Mouse (Mus musculus): Measurements from ENCODE around the gene Prickle2. TPM values are rescaled to one million over a fixed set of nuclear protein-coding genes. Genes with fewer than 3 reads are reported as not detected.

Gene Prickle2
- polyA plus RNA-seq, 1 experiment from 2014 or later: 0.37 TPM

- DNase-seq: no peak
- H3K4me2 ChIP-seq: no peak overlapping the region
- H3K4me3 ChIP-seq (replicated peaks): no peak overlapping the region
- H3K4me1 ChIP-seq (replicated peaks): no peaks in the 10 kb centered on the region
- no peaks in the 10 kb centered on the region for H3K36me3 ChIP-seq
- no peak overlapping the region for H3K9ac ChIP-seq
- WGBS (ENCODE audit: insufficient replicate concordance): 56% methylated on average over 4 of the region's 4 CpGs
- H3K27ac ChIP-seq: no peak overlapping the region
- no peaks in the 10 kb centered on the region for H3K27me3 ChIP-seq
- H3K9me3 ChIP-seq (replicated peaks): no peaks in the 10 kb centered on the region
- ATAC-seq (ENCODE audit: low read depth): no peak
These were observed 8.8 kb upstream of the Prickle2 start for GRCm38 (mm10) chr6:92714748-92715147.

DNA sequence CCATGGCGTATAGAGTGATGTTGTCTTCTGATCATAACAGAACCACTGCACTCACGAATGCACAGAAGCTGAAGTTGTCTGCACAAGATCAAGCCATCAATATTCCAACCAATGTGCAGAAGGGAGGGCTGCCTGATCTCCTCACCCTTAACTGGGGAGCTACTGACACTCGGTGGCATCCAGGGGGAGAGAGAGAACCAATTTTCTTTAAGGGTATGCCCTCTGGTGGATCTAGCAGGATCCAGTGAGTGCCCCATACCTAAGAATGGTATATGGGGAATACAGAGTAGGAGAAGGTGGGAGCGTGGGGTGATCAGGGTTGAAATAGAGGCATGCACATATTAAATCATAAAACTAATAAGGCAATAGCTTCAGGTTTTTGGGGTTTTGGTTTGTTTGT, 2.2 kb upstream of the Prickle2 start:
- no peak overlapping the region for H3K4me3 ChIP-seq (replicated peaks)
- 56% methylated on average over 4 of the region's 4 CpGs for WGBS (ENCODE audit: insufficient replicate concordance)

DNA sequence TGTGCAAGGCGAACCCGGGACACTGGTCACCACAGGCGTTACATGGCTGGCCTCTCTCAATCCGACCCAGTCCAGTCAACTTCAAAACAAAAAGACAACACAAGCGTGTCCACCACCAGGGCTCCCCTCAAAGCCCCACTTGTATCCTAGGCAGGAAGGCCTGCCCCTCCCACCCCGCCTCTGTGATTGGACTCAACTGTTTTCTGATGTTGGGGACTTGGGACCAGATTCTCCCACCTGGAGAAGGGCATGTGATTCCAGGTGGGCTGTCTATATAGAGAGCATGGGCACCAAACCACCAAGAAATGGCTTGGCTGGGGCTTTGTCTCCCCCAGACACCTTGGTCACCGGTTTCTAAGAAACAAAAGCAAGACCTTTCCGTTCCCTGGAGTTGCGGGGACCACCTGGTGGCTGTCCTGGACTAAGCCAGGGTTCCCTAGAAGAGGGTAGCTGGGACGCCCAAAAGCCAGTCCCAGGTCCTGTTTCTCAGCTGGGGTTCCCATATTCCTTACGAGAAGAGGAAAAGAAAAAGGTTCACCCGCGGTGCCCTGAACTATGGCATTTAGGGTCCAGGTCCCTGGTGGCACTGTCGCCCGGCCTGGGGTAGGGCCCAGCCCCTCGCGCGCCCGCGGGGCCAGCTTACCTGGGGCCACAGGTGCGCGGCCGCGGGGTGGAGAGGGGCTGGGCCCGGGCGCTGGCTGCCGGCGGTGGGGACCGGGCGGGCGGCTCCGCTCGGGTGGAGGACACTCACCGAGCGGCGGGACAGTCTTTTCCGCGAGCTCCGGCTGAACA, 406 bp downstream of the Prickle2 start:
- no peak overlapping the region for H3K27ac ChIP-seq
- H3K4me2 ChIP-seq: peak overlapping the region; percentile 67
- peak overlapping the region; percentile 53 for H3K4me3 ChIP-seq (replicated peaks)
- H3K9me3 ChIP-seq (replicated peaks): no peaks in the 10 kb centered on the region
- DNase-seq: no peak
- WGBS (ENCODE audit: insufficient replicate concordance): 4% methylated on average over 39 of the region's 39 CpGs
- H3K4me1 ChIP-seq (replicated peaks): 0 out of 2 replicates have a peak, but pooled peaks cover 2% of the 10 kb centered on the region
- H3K27me3 ChIP-seq: peaks cover 38% of the 10 kb centered on the region
- H3K36me3 ChIP-seq: no peaks in the 10 kb centered on the region
- no peak for ATAC-seq (ENCODE audit: low read depth)
- H3K9ac ChIP-seq: peak overlapping the region; percentile 53

More for the DNA sequence above, 2.2 kb upstream of the Prickle2 start:
- no peak overlapping the region for H3K27ac ChIP-seq
- no peaks in the 10 kb centered on the region for H3K36me3 ChIP-seq
- H3K9ac ChIP-seq: no peak overlapping the region
- H3K27me3 ChIP-seq: peaks cover 36% of the 10 kb centered on the region
- H3K4me1 ChIP-seq (replicated peaks): 0 out of 2 replicates have a peak, but pooled peaks cover 2% of the 10 kb centered on the region
- DNase-seq: no peak
- H3K9me3 ChIP-seq (replicated peaks): no peaks in the 10 kb centered on the region
- no peak for ATAC-seq (ENCODE audit: low read depth)
- H3K4me2 ChIP-seq: no peak overlapping the region

GRCm38 (mm10) chr6:92704810-92705209, 1.1 kb downstream of the Prickle2 start:
- Histone ChIP-seq H3K4me2 (0 out of 2 replicates have a peak overlapping the region, but pooled peaks have one; percentile 67), H3K4me3 (replicated peaks) (no peak overlapping the region), H3K36me3 (no peaks in the 10 kb centered on the region), H3K9ac (no peak overlapping the region), H3K27ac (no peak overlapping the region), H3K4me1 (replicated peaks) (0 out of 2 replicates have a peak, but pooled peaks cover 2% of the 10 kb centered on the region), H3K9me3 (replicated peaks) (no peaks in the 10 kb centered on the region), H3K27me3 (peaks cover 38% of the 10 kb centered on the region)
- WGBS (ENCODE audit: insufficient replicate concordance): 33% methylated on average over 9 of the region's 9 CpGs
- no peak for ATAC-seq (ENCODE audit: low read depth)
- no peak for DNase-seq

DNA sequence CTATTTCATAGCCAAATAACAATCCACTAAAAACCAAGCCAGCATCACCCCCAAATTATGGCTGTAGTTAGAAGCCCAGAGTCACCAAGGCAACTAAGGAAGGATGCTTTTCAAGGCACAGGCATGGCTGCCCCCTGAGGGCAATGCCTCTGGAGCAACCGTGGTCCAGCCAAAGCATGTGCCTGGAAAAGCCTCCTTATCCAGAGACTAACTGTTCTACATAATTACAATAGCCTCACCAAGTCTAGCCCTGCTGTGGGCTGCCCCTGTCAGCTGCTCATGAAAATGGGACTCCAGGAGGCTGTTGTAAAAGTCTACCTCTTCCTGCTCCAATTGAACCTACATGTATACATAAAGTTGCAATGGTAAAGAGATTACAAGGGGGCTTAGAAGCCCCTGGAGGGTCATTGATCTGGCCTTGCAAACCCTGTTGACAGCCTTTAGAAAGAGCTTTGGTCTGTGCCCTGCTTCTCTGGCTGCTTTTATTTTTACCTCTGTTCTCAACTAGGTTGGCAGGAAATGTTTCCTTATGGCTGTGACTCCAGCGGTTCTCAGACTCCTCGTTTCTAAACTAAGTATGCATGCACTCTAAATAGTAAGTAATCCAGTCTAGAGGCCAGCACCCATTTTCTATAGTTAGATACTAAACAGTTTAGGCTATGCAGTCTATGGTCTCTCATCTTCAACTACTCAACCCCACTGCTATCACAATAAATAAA, 6.3 kb downstream of the Prickle2 start:
- DNase-seq (no peak), ATAC-seq (ENCODE audit: low read depth) (no peak)
- H3K9ac ChIP-seq: no peak overlapping the region
- no peak overlapping the region for H3K4me3 ChIP-seq (replicated peaks)
- H3K27me3 ChIP-seq: peaks cover 11% of the 10 kb centered on the region
- WGBS (ENCODE audit: insufficient replicate concordance): 33% methylated on average over 3 of the region's 3 CpGs
- H3K4me2 ChIP-seq: no peak overlapping the region
- no peaks in the 10 kb centered on the region for H3K4me1 ChIP-seq (replicated peaks)
- no peaks in the 10 kb centered on the region for H3K36me3 ChIP-seq
- H3K27ac ChIP-seq: no peak overlapping the region
- no peaks in the 10 kb centered on the region for H3K9me3 ChIP-seq (replicated peaks)

DNA sequence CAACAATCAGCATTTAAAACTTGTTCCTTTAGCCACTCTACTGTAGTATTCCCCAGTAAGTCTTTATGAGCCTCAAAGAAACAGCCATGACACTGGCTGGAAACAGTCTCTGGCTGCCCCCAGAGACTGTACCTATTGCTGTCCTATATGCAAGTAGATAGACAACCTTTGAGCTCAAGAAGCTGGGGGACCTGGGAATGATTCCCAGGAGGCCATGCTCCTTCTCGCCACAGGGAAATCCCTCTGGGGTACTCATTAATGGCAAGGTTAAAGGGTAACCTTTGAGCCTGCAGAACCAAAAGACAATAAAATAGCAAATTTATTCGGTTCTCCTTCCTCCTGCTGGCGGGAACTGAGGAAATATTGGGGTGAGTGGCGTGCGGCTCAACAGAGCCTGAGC, 8.1 kb downstream of the Prickle2 start:
- no peaks in the 10 kb centered on the region for H3K9me3 ChIP-seq (replicated peaks)
- no peaks in the 10 kb centered on the region for H3K4me1 ChIP-seq (replicated peaks)
- H3K4me2 ChIP-seq: no peak overlapping the region
- H3K4me3 ChIP-seq (replicated peaks): no peak overlapping the region
- no peak overlapping the region for H3K9ac ChIP-seq
- no peak overlapping the region for H3K27ac ChIP-seq
- no peaks in the 10 kb centered on the region for H3K27me3 ChIP-seq
- ATAC-seq (ENCODE audit: low read depth) (no peak), DNase-seq (no peak)
- no peaks in the 10 kb centered on the region for H3K36me3 ChIP-seq
- 70% methylated on average over 5 of the region's 5 CpGs for WGBS (ENCODE audit: insufficient replicate concordance)

DNA sequence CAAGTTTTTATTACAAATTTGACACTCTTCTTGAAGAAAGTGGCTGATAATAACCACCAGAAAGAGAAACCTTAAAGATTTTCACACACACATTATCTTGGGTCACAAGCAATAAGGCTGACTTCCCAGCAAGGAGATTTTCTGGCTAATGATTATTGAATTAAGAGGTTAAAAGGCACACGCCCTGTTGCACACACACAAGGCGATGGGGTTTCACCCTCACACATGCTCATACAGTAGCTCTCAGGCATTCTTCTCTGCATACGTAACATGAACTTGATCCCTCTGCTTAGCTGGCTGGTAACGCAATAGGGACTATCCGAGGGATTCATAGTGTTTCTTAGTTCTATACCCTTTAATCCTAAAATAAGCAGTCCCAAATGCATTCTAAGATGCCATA, 18.6 kb downstream of the Prickle2 start:
- DNase-seq: no peak
- H3K4me2 ChIP-seq: no peak overlapping the region
- H3K4me3 ChIP-seq (replicated peaks): no peak overlapping the region
- H3K9ac ChIP-seq: no peak overlapping the region
- H3K9me3 ChIP-seq (replicated peaks): no peaks in the 10 kb centered on the region
- no peaks in the 10 kb centered on the region for H3K36me3 ChIP-seq
- no peaks in the 10 kb centered on the region for H3K27me3 ChIP-seq
- no peak for ATAC-seq (ENCODE audit: low read depth)
- H3K4me1 ChIP-seq (replicated peaks): no peaks in the 10 kb centered on the region
- no peak overlapping the region for H3K27ac ChIP-seq
- 70% methylated on average over 5 of the region's 5 CpGs for WGBS (ENCODE audit: insufficient replicate concordance)

DNA sequence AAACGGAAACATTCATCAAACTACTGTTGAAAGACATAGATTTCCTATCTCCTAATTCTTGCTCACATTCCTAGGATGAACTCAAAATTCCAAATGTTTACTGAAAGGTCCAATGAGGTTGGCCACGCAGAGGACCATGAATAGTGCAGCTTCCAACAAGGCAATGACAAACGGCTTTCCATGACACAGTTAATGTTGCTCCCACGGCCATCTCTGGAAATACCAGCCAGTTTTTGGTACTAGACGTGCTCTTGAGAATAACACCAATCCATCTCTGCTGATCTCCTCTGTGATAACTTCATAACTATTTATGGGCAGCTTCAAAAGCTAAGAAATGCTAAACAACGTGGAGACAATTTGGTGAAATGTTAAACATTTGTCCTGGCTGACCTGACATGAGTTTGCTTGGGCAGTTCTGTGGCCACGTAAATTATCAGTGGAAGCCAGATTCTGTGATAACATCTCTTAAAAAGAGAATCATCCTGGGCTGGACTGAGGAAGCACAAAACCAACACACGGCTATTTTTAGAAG, 31.5 kb downstream of the Prickle2 start:
- no peaks in the 10 kb centered on the region for H3K4me1 ChIP-seq (replicated peaks)
- H3K27ac ChIP-seq: no peak overlapping the region
- ATAC-seq (ENCODE audit: low read depth) (no peak), DNase-seq (no peak)
- no peaks in the 10 kb centered on the region for H3K27me3 ChIP-seq
- H3K4me3 ChIP-seq (replicated peaks): no peak overlapping the region
- no peak overlapping the region for H3K9ac ChIP-seq
- H3K9me3 ChIP-seq (replicated peaks): no peaks in the 10 kb centered on the region
- H3K4me2 ChIP-seq: no peak overlapping the region
- H3K36me3 ChIP-seq: no peaks in the 10 kb centered on the region
- 26% methylated on average over 8 of the region's 8 CpGs for WGBS (ENCODE audit: insufficient replicate concordance)

DNA sequence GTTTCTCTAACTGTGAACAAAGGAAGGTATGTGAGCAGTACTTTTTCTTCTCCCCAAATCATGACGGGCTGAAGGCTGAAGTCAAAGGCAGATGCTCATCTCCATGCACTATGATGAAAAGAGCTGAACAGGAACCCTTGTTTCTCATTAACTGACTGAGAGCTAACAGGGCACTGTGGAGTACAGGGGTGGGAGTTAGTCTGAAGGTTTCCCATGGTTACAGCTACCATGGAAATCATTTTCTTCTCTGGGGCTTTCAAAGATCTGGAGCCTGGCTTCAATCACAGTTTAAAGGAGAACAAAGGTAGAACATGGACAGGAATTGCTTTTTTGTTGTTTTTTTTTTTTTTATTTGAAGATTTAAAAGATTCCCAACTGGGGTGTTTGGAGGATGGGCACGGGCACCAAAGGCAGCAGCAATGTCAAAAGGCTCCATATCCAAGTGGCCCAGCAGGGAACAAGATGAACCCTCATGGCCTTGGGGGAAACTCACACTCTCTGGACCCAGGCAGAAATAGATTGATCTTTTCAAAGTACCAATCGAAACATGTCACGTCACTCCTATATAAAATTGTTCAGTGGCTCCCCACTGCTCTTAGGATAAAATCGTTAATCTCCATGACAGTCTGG, 35.3 kb downstream of the Prickle2 start:
- no peak for ATAC-seq (ENCODE audit: low read depth)
- Histone ChIP-seq H3K4me3 (replicated peaks) (no peak overlapping the region), H3K4me1 (replicated peaks) (no peaks in the 10 kb centered on the region), H3K36me3 (no peaks in the 10 kb centered on the region), H3K9me3 (replicated peaks) (no peaks in the 10 kb centered on the region), H3K27ac (no peak overlapping the region), H3K9ac (no peak overlapping the region), H3K27me3 (no peaks in the 10 kb centered on the region), H3K4me2 (no peak overlapping the region)
- 61% methylated on average over 5 of the region's 5 CpGs for WGBS (ENCODE audit: insufficient replicate concordance)
- no peak for DNase-seq

DNA sequence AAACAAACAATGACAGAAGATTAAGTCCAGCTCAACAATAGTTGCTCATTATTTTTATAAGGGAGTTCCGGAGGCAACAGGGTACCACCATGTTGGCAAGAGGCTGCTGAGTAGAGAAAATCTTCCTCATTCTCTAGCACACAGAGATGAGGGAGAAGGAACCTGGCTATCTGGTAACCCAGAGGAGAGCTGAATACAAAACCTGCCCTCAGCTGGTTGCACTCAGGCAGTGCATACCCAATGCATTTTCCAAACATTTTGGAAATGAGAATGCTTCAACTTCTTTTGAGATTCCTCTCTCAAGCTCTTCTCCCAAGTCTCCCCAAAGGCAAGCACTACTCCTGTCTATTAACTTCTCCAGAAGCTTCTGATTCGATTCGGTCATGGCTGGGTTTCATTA, 36.3 kb downstream of the Prickle2 start:
- Histone ChIP-seq H3K4me1 (replicated peaks) (no peaks in the 10 kb centered on the region), H3K4me2 (no peak overlapping the region), H3K36me3 (no peaks in the 10 kb centered on the region), H3K27ac (no peak overlapping the region), H3K9ac (no peak overlapping the region), H3K27me3 (no peaks in the 10 kb centered on the region), H3K9me3 (replicated peaks) (no peaks in the 10 kb centered on the region), H3K4me3 (replicated peaks) (no peak overlapping the region)
- ATAC-seq (ENCODE audit: low read depth): no peak
- DNase-seq: no peak
- WGBS (ENCODE audit: insufficient replicate concordance): 63% methylated on average over 3 of the region's 3 CpGs

- Histone ChIP-seq H3K27me3 (no peaks in the 10 kb centered on the region), H3K27ac (no peak overlapping the region), H3K36me3 (no peaks in the 10 kb centered on the region), H3K9ac (no peak overlapping the region), H3K9me3 (replicated peaks) (no peaks in the 10 kb centered on the region), H3K4me1 (replicated peaks) (no peaks in the 10 kb centered on the region), H3K4me3 (replicated peaks) (no peak overlapping the region), H3K4me2 (no peak overlapping the region)
- DNase-seq: no peak
- 82% methylated on average over 3 of the region's 3 CpGs for WGBS (ENCODE audit: insufficient replicate concordance)
- ATAC-seq (ENCODE audit: low read depth): no peak
These were observed 38.4 kb downstream of the Prickle2 start for GRCm38 (mm10) chr6:92667544-92667943.

Measured in liver, embryonic 13.5 days (tissue).